Mouse (Mus musculus): ENCODE results near the gene Epb41l1.

- TF ChIP-seq CTCF (IDR thresholded peaks at IDR 0.05; ENCODE audit: borderline replicate concordance, control insufficient read depth, extremely low read depth, insufficient read depth, low read length, poor library complexity): no peak
- TF ChIP-seq POLR2A (IDR thresholded peaks at IDR 0.05; ENCODE audit: control insufficient read depth, extremely low read depth, insufficient read depth, low read length, poor library complexity): no peak
These were observed 163.6 kb downstream of the Epb41l1 start for GRCm38 (mm10) chr2:156584154-156584796.
